Mouse (Mus musculus) embryo, embryonic 9.5 days (tissue): ENCODE measurements around the gene Mbnl1.

Experiments used
- DNase-seq: peaks from one replicate; pipeline ENCODE4 v3.0.0-alpha.2; 2017; ENCODE audit errors: extremely low spot score

Mbnl1 gene

GRCm38 (mm10) chr3:60568801-60569568 lies 96.4 kb downstream of the Mbnl1 start:
- no peak for DNase-seq

GRCm38 (mm10) chr3:60569781-60570180 lies 97.2 kb downstream of the Mbnl1 start:
- no peak for DNase-seq

- DNase-seq: no peak
Measured at GRCm38 (mm10) chr3:60570491-60571022, 97.9 kb downstream of the Mbnl1 start.

GRCm38 (mm10) chr3:60571493-60571892 lies 98.9 kb downstream of the Mbnl1 start:
- no peak for DNase-seq

- no peak for DNase-seq
Measured at GRCm38 (mm10) chr3:60574199-60574598, 101.6 kb downstream of the Mbnl1 start.

DNA sequence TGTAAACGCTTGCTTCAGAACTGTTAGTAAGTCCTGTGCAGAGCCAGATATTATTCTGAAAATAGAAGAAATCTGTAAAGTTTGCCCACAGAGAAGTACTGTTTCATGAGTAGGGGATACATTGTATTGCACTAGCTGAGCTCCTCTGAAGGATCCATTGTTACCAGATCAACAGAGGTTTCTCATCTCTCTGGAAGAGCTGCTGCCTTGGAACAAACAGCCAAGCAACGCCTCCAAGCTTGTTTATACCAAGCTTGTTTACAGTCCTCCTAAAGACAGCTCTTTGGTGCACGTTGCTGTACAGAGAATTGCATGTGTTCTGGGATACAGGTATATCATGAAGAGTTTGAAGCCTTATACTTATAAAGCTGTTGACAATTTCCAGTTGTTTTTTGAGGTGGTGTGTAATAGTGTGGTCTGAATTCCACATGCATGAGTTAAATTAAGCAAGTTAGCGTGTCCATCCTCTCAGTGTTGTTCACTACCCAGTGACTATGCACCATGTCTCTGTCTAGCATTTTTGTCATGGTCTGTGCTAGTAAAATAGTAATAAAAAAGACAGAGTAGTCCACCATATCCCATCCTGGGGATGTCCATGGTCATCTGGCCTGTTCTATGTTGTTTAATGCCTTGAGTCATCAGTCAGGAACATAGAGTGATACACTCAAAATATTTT lies 102.4 kb downstream of the Mbnl1 start:
- no peak for DNase-seq

DNA sequence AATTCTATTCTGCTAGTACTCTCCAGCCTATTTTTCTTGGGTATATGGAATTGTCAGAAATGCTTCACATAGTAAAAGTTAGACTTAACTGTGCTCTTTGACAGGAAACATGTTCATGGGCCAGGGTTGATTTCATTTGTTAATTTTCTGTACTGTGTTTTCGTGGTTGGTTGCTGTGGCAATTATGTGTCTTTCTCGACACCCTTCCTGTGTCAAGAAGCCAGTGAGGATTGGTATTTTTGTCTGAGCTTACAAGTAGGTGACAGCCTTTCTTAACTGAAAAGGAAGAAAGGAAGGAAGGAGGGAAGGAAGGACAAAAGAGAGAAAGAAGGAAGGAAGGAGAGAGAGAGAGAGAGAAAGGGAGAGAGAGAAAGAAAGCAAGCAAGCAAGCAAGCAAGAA lies 103.3 kb downstream of the Mbnl1 start:
- DNase-seq: no peak

DNA sequence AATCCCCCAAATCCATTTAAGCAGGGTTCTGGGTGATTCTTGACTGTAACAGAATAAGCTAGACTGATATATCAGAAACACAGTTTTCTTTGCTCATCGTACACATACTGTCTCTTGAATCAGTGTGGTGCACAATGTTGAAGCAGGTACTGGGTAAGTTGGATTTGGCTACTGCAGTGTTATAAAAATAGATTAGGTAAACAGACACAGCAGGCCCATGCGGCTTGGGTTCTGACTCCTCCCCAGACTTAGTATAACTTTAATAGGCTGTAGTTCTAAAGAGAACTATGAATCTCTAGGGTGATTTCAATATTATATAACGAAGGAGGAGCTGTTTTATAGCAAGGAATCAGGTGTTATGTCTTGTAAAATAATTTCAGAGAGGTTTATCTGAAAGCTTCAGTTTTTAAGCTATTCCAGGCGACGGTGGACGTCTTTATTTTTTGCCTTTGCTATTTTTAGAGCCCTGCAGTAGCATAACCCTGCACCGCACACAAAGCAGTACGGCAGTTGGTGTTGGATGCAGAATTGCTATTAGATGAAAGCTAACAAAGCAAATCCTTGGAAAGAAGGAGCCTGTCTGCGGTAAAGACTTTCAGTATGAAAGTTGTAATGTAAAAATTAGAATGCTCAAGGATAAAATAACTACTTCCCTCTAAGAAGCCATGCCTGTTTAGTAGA lies 103.9 kb downstream of the Mbnl1 start:
- no peak for DNase-seq

DNA sequence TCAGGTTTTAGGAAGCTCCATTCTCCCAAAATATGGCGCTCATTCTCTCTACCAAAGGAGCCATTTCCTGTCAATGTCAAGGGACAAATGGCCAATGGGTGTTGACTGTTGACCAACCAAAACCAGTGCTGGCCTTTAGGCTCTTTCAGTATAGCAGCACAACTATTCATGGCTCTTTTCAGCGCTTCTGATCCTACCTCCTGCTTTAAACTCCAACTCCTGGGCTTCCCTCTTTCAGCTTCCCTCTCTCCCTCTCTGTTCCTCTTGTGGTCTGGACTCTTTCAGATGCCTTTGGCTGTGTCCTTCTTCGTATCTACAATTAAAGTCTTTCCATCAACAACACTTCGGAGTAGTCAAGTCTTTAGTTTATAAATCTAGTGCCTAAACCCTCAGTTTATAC lies 107.2 kb downstream of the Mbnl1 start:
- no peak for DNase-seq

- DNase-seq: no peak
Measured at GRCm38 (mm10) chr3:60580699-60581098, 108.1 kb downstream of the Mbnl1 start.

- no peak for DNase-seq
Measured at GRCm38 (mm10) chr3:60582154-60582553, 109.5 kb downstream of the Mbnl1 start.

DNA sequence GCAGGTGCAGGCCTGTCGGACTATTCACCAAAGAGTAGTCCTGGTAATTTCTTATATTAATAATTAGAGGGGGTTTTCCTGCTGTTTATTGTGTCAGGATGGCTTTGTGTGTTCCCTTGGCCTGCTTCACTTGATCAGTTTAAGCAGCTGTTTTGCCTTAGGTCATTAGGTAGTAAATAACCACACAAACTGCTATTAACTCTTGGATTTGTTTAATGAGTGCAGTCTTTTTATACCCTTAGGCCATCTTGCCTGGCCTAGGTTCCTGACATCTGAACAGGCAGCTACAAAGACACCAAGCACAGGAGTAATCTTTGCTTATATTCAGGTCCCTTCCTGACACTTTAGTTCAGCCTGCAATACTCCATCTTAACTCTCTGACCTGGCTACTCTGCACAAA lies 110.0 kb downstream of the Mbnl1 start:
- DNase-seq: no peak

DNA sequence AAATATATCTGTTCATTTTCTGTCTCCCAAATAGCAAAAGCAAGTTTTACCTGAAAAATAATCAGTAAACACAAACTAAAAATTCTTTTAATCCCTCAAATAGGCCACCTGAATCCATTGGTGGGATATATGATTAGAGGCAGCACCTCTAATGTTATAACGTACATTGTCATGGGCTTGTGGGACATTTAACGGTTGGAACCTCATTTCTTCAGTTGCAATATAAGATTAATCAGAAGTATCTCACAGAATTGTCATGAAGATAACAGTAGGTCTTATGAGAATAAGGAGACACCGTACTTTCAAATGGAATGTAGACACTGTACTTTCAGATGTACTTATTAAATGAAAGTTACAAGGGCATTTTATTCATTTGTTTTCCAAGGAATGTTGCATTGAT lies 112.1 kb downstream of the Mbnl1 start:
- DNase-seq: no peak

DNA sequence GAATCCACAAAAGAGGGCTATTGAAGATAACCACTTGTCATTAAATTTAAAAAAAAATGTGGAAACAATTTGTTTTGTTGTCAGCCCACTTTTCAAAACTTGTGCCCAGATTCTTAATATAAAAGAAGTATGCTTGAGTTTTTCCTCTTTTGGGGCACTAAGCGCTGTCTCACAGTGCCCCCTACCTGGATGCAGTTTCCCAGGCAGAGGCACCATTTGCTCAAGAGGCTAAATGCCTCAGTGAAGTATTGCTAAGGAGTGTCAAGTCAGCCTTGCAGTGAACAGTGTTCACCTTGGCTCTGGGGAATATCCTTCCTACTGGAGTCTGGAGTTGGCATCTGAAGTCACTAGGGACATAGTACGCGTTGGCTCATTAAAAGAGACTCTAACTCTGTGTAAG lies 113.4 kb downstream of the Mbnl1 start:
- no peak for DNase-seq

DNA sequence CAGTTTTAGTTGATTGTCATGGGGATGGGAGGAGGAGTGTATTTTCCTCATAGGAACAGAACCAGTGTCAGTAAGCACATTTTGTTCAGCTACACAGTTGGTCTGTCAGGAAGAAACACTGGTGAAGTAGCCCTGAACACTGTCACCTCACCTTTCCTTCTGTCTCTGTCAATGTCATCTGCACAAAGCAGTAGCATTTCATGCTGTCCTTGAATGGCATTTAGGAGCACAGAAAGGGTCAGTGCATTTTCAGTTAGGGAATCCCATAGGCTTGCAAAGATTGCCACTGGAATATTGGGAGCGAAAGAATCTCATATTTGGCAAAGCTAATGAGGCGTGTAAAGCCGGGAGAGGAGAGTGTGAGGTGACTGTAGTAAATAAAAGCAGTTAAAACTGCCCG lies 114.5 kb downstream of the Mbnl1 start:
- no peak for DNase-seq

- DNase-seq: no peak
Measured at GRCm38 (mm10) chr3:60589361-60589760, 116.7 kb downstream of the Mbnl1 start.

GRCm38 (mm10) chr3:60595606-60596005 lies 123.0 kb downstream of the Mbnl1 start:
- DNase-seq: no peak

DNA sequence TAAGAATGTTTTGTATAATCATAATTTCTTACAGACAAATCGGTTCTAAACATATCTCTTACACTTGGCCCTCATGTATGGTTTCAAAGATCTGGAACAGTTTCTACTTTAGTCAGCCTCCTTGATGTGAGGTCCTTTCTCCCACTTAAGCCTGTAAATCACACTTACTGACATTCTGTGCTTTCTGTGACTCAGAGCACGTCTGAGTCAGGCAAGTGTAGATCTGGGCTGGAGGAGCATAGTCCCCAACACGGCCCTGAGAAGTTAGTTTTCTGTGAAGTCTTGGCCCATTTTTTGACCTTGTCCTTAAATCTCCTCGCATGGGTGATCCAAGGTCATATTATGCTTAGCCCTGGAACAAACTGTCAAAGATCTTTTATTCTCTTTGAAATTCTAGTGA lies 124.4 kb downstream of the Mbnl1 start:
- DNase-seq: no peak

DNA sequence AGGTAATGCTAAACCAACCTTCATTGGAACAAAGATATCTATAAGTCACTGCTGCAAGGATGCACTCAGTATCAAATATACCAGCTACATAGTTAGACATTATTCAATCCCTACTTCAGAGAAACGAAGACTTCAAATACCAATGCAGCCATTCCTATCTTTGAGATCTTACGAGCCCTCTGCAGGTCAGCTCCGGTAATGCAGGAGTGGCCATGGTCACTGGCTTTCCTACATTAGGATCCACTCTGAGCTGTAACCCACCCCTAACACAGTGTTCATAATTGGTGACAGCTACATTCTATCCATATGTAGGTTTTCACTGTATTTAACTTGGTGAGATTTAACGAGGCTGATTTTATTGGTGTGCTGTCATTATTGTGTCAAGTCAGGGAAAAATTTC lies 129.1 kb downstream of the Mbnl1 start:
- DNase-seq: peak; percentile 53

GRCm38 (mm10) chr3:60602923-60603549 lies 130.4 kb downstream of the Mbnl1 start:
- DNase-seq: no peak

GRCm38 (mm10) chr3:60603637-60604036 lies 131.0 kb downstream of the Mbnl1 start:
- DNase-seq: no peak

GRCm38 (mm10) chr3:60604205-60604604 lies 131.6 kb downstream of the Mbnl1 start:
- DNase-seq: no peak
